Mouse (Mus musculus): ENCODE data around the gene March11. TPM values are rescaled to one million over a fixed set of nuclear protein-coding genes. Genes with fewer than 3 reads are reported as not detected.

Gene March11
- total RNA-seq, 2 experiments from 2014 or later: not detected

- no peak for DNase-seq
- intact Hi-C loops (cut with DNase I): no loop called here
These were observed 57.7 kb downstream of the March11 start for GRCm38 (mm10) chr15:26366511-26366910.

- intact Hi-C loops (cut with DNase I): no loop called here
- DNase-seq: no peak
These were observed 64.9 kb downstream of the March11 start for GRCm38 (mm10) chr15:26373759-26374158.

- no peak for DNase-seq
- intact Hi-C loops (cut with DNase I): no loop called here
These were observed 65.4 kb downstream of the March11 start for GRCm38 (mm10) chr15:26374232-26374631.

GRCm38 (mm10) chr15:26374946-26375345 is 66.1 kb downstream of the March11 start:
- DNase-seq: no peak
- intact Hi-C loops (cut with DNase I): no loop called here

GRCm38 (mm10) chr15:26377355-26377754 is 68.5 kb downstream of the March11 start:
- intact Hi-C loops (cut with DNase I): no loop called here
- DNase-seq: no peak

GRCm38 (mm10) chr15:26378879-26379278 is 70.0 kb downstream of the March11 start:
- DNase-seq: no peak
- intact Hi-C loops (cut with DNase I): no loop called here

GRCm38 (mm10) chr15:26379831-26380230 is 71.0 kb downstream of the March11 start:
- intact Hi-C loops (cut with DNase I): no loop called here
- no peak for DNase-seq

GRCm38 (mm10) chr15:26380844-26381243 is 72.0 kb downstream of the March11 start:
- intact Hi-C loops (cut with DNase I): no loop called here

GRCm38 (mm10) chr15:26390001-26390400 is 81.2 kb downstream of the March11 start:
- intact Hi-C loops (cut with DNase I): no loop called here

More at GRCm38 (mm10) chr15:26380844-26381243, 72.0 kb downstream of the March11 start:
- no peak for DNase-seq

GRCm38 (mm10) chr15:26396556-26396955 is 87.7 kb downstream of the March11 start:
- intact Hi-C loops (cut with DNase I): no loop called here

More at GRCm38 (mm10) chr15:26390001-26390400, 81.2 kb downstream of the March11 start:
- no peak for DNase-seq

GRCm38 (mm10) chr15:26425284-26425683 is 116.4 kb downstream of the March11 start:
- DNase-seq: no peak
- intact Hi-C loops (cut with DNase I): no loop called here

More at GRCm38 (mm10) chr15:26396556-26396955, 87.7 kb downstream of the March11 start:
- no peak for DNase-seq

GRCm38 (mm10) chr15:26426231-26426630 is 117.4 kb downstream of the March11 start:
- intact Hi-C loops (cut with DNase I): no loop called here
- DNase-seq: no peak

- intact Hi-C loops (cut with DNase I): no loop called here
These were observed 121.7 kb downstream of the March11 start for GRCm38 (mm10) chr15:26430565-26430964.

GRCm38 (mm10) chr15:26432676-26433075 is 123.8 kb downstream of the March11 start:
- intact Hi-C loops (cut with DNase I): no loop called here
- no peak for DNase-seq

More at GRCm38 (mm10) chr15:26430565-26430964, 121.7 kb downstream of the March11 start:
- DNase-seq: no peak

GRCm38 (mm10) chr15:26435725-26436124 is 126.9 kb downstream of the March11 start:
- intact Hi-C loops (cut with DNase I): no loop called here
- DNase-seq: no peak

- intact Hi-C loops (cut with DNase I): no loop called here
- DNase-seq: no peak
These were observed 128.3 kb downstream of the March11 start for GRCm38 (mm10) chr15:26437113-26437512.
